Mouse (Mus musculus) stomach, postnatal 0 days (tissue): ENCODE data around the gene Csrp3.

Experiments used
- CTCF ChIP-seq: IDR thresholded peaks from 2 replicates; pipeline ENCODE4 v1.5.1; 2016; ENCODE audit warnings: antibody characterized with exemption, low read depth, mild to moderate bottlenecking, moderate library complexity
- EP300 ChIP-seq: optimal IDR thresholded peaks from 2 replicates; pipeline ENCODE3; 2016; ENCODE audit warnings: antibody characterized with exemption

- TF ChIP-seq CTCF: no peak
- TF ChIP-seq EP300: no peak
Measured at GRCm38 (mm10) chr7:48830395-48830794, 17.4 kb downstream of the Csrp3 start.
